13 mouse cellular contexts compared by ENCODE assay signal in the genomic region with DNA sequence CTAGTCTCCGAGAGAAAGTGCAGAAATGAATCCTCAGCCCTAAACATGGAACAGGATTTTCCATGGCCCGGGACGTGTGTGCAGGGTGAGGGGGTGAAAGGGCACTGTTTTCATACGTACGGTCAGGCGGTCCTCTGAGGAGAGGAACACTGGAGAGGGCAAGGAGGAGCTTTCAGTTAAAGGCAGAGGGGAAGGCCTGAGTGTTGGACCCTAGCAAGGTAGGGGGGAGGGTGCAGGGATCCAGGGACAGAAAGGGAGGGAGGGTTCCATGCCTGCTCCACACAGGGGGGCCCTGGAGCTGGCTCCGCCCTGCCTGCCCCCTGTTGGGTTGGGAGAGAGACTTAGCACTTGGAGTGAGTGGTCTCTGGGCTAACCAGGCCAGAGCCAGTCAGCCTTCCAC. TPM values are rescaled to one million over a fixed set of nuclear protein-coding genes. Genes with fewer than 3 reads are reported as not detected.
DNase-seq lines count a peak whose midpoint lies in the region; ATAC-seq and TF ChIP-seq lines count a peak whose summit lies in the region.
"Had no signal": no experiment of that assay in that cellular context is flagged by ENCODE, and none has a peak within 500 bp of the region (broad histone marks: within the 10 kb centered on the region; RNA-seq: fewer than 3 reads in every experiment).

No protein-coding gene starts in this region.

- no peak for TF ChIP-seq CTCF in thymus, adult 2 months (IDR thresholded peaks at IDR 0.05; ENCODE audit: borderline replicate concordance, control insufficient read depth, extremely low read depth, insufficient read depth, low read length, poor library complexity)

- no peak for TF ChIP-seq POLR2A in thymus, adult 2 months (IDR thresholded peaks at IDR 0.05; ENCODE audit: control insufficient read depth, extremely low read depth, insufficient read depth, low read length, poor library complexity)

- H3K9ac ChIP-seq in embryonic facial prominence, embryonic 11.5 days (replicated peaks; ENCODE audit: low read length) = no peak overlapping the region; the same call in 1 of the 2 replicates
- no peak overlapping the region for H3K9ac ChIP-seq in hindbrain, embryonic 11.5 days (ENCODE audit: low read depth, low read length)
- H3K9ac ChIP-seq in midbrain, embryonic 11.5 days (ENCODE audit: low read length) = no peak overlapping the region

- 0 out of 2 replicates have a peak, but pooled peaks have one; percentile 2 for ATAC-seq in embryonic facial prominence, embryonic 11.5 days (replicated peaks; ENCODE audit: insufficient number of reproducible peaks, low FRiP score, low TSS enrichment, low read depth)
- ATAC-seq in hindbrain, embryonic 11.5 days (ENCODE audit: low FRiP score) = no peak
- ATAC-seq in midbrain, embryonic 11.5 days (ENCODE audit: low FRiP score) = peak; percentile 33; the same call in 1 of the 2 replicates
- ATAC-seq: inflammation-experienced regulatory T-cells, adult 6 months; Patski had no signal

- H3K4me1 ChIP-seq in heart, embryonic 10.5 days = peaks cover 15% of the 10 kb centered on the region; the same call in 1 of the 2 replicates
- peaks cover 13% of the 10 kb centered on the region for H3K4me1 ChIP-seq in embryonic facial prominence, embryonic 11.5 days (ENCODE audit: control insufficient read depth, insufficient read depth, low read length)
- no peaks in the 10 kb centered on the region for H3K4me1 ChIP-seq in hindbrain, embryonic 11.5 days (replicated peaks; ENCODE audit: control insufficient read depth, insufficient read depth, low read length)
- H3K4me1 ChIP-seq in midbrain, embryonic 11.5 days (ENCODE audit: control insufficient read depth, insufficient read depth, low read length) = 0 out of 2 replicates have a peak, but pooled peaks cover 3% of the 10 kb centered on the region
- H3K4me1 ChIP-seq in thymus, adult 2 months (replicated peaks; ENCODE audit: control insufficient read depth, insufficient read depth, low read length) = no peaks in the 10 kb centered on the region

- H3K27me3 ChIP-seq in heart, embryonic 10.5 days (ENCODE audit: insufficient read depth, poor library complexity, severe bottlenecking) = no peaks in the 10 kb centered on the region
- H3K27me3 ChIP-seq in embryonic facial prominence, embryonic 11.5 days (ENCODE audit: control insufficient read depth, insufficient read depth, low read length) = no peaks in the 10 kb centered on the region
- H3K27me3 ChIP-seq in hindbrain, embryonic 11.5 days (ENCODE audit: control insufficient read depth, insufficient read depth, low read length) = no peaks in the 10 kb centered on the region
- H3K27me3 ChIP-seq in midbrain, embryonic 11.5 days (ENCODE audit: control insufficient read depth, insufficient read depth, low read length) = no peaks in the 10 kb centered on the region
- no peaks in the 10 kb centered on the region for H3K27me3 ChIP-seq in thymus, adult 2 months (ENCODE audit: control insufficient read depth, insufficient read depth, low read length)
- H3K27me3 ChIP-seq: Patski had no signal

- H3K4me2 ChIP-seq in embryonic facial prominence, embryonic 11.5 days (ENCODE audit: low read depth, low read length) = no peak overlapping the region
- no peak overlapping the region for H3K4me2 ChIP-seq in hindbrain, embryonic 11.5 days (replicated peaks; ENCODE audit: low read depth, low read length)
- no peak overlapping the region for H3K4me2 ChIP-seq in midbrain, embryonic 11.5 days

- 81% methylated on average over 7 of the region's 7 CpGs for WGBS in heart, embryonic 10.5 days
- WGBS in embryonic facial prominence, embryonic 11.5 days = 47% methylated on average over 7 of the region's 7 CpGs
- WGBS in hindbrain, embryonic 11.5 days = 64% methylated on average over 7 of the region's 7 CpGs
- WGBS in midbrain, embryonic 11.5 days = 74% methylated on average over 7 of the region's 7 CpGs
- WGBS in thymus, adult 2 months = 98% methylated on average over 7 of the region's 7 CpGs

- no peak overlapping the region for H3K4me3 ChIP-seq in heart, embryonic 10.5 days
- H3K4me3 ChIP-seq in embryonic facial prominence, embryonic 11.5 days (ENCODE audit: low read depth, low read length) = no peak overlapping the region
- H3K4me3 ChIP-seq in hindbrain, embryonic 11.5 days (ENCODE audit: low read depth, low read length) = no peak overlapping the region
- no peak overlapping the region for H3K4me3 ChIP-seq in midbrain, embryonic 11.5 days (ENCODE audit: low read depth, low read length)
- no peak overlapping the region for H3K4me3 ChIP-seq in thymus, adult 2 months (ENCODE audit: control insufficient read depth, insufficient read depth, low read length)
- H3K4me3 ChIP-seq: heart, adult 2 months; myocyte had no signal

- H3K36me3 ChIP-seq in heart, embryonic 10.5 days = peaks cover 75% of the 10 kb centered on the region
- H3K36me3 ChIP-seq in embryonic facial prominence, embryonic 11.5 days (replicated peaks; ENCODE audit: control insufficient read depth, insufficient read depth, low read depth, low read length) = peaks cover 14% of the 10 kb centered on the region
- H3K36me3 ChIP-seq in hindbrain, embryonic 11.5 days (ENCODE audit: control insufficient read depth, insufficient read depth, low read length) = peaks cover 16% of the 10 kb centered on the region; the same call in 1 of the 2 replicates
- H3K36me3 ChIP-seq in midbrain, embryonic 11.5 days (ENCODE audit: control insufficient read depth, insufficient read depth, low read length) = peaks cover 49% of the 10 kb centered on the region
- H3K36me3 ChIP-seq in thymus, adult 2 months (ENCODE audit: control insufficient read depth, insufficient read depth, low read length) = peaks cover 32% of the 10 kb centered on the region

- no peaks in the 10 kb centered on the region for H3K9me3 ChIP-seq in heart, embryonic 10.5 days
- no peaks in the 10 kb centered on the region for H3K9me3 ChIP-seq in embryonic facial prominence, embryonic 11.5 days (replicated peaks; ENCODE audit: control insufficient read depth, low read length)
- H3K9me3 ChIP-seq in hindbrain, embryonic 11.5 days (ENCODE audit: control insufficient read depth, low read length) = no peaks in the 10 kb centered on the region
- H3K9me3 ChIP-seq in midbrain, embryonic 11.5 days (ENCODE audit: control insufficient read depth, low read length) = no peaks in the 10 kb centered on the region

- no peak for DNase-seq in heart, embryonic 10.5 days (ENCODE audit: low spot score)
- no peak for DNase-seq in heart, postnatal 4 days
- no peak for DNase-seq in embryonic facial prominence, embryonic 11.5 days (ENCODE audit: low spot score)
- DNase-seq in hindbrain, embryonic 11.5 days (ENCODE audit: low spot score) = no peak
- DNase-seq in midbrain, embryonic 11.5 days (ENCODE audit: low spot score, missing footprints) = no peak
- no peak for DNase-seq in left cerebral cortex, adult 8-10 months (ENCODE audit: low spot score in 2 of 2)
- DNase-seq in thymus, adult 2 months = no peak
- no peak for DNase-seq in c-Kit-positive CD71-positive TER-119-positive erythroid progenitor cells, embryonic 14.5 days (ENCODE audit: low spot score)
- DNase-seq: retina, postnatal 1 day had no signal

- H3K27ac ChIP-seq in heart, embryonic 10.5 days = peak overlapping the region; percentile 36; the same call in 1 of the 2 replicates
- H3K27ac ChIP-seq in embryonic facial prominence, embryonic 11.5 days (replicated peaks; ENCODE audit: low read depth, low read length) = peak overlapping the region; percentile 82
- peak overlapping the region; percentile 40 for H3K27ac ChIP-seq in hindbrain, embryonic 11.5 days (ENCODE audit: low read depth, low read length)
- no peak overlapping the region for H3K27ac ChIP-seq in midbrain, embryonic 11.5 days (ENCODE audit: low read depth, low read length)
- no peak overlapping the region for H3K27ac ChIP-seq in thymus, adult 2 months (ENCODE audit: control insufficient read depth, insufficient read depth, low read length)
- H3K27ac ChIP-seq: heart, adult 2 months had no signal

RNA-seq across cellular contexts. Expression of gene Axin2, which starts 28.4 kb away (rescaled TPM):
- 2.2 and 5.1 TPM in 2 replicates for polyA plus RNA-seq in heart, embryonic 10.5 days (2016; fragmentation: Nextera tagmentation; extraction: Ambion mirVana)
- 1 to 10 TPM; 5.8 to 6.3 TPM for total RNA-seq in heart, postnatal 4 days (2021)
- 15.3 and 15.9 TPM in 2 replicates for polyA plus RNA-seq in embryonic facial prominence, embryonic 11.5 days (2014; fragmentation: Nextera tagmentation; extraction: Ambion mirVana)
- 20.1 and 26.5 TPM in 2 replicates for polyA plus RNA-seq in hindbrain, embryonic 11.5 days (2014; fragmentation: Nextera tagmentation; extraction: Ambion mirVana)
- polyA plus RNA-seq in midbrain, embryonic 11.5 days (2014; fragmentation: Nextera tagmentation; extraction: Ambion mirVana) = 20.8 and 23.1 TPM in 2 replicates
- 10 to 100 TPM; 36.3 to 40.8 (median 38.0) TPM for total RNA-seq in left cerebral cortex, adult 8-10 months (2022)
- polyA plus RNA-seq in thymus, adult 2 months (2012; rRNA removed) = 16.5 and 17.0 TPM in 2 replicates

Comparison
In these comparisons a context has a peak if more than half of its experiments do, and no peak if none do; other contexts are left out.
1. H3K27ac ChIP-seq: peak in heart, embryonic 10.5 days (single experiment), embryonic facial prominence, embryonic 11.5 days (single experiment) and hindbrain, embryonic 11.5 days (single experiment); none in midbrain, embryonic 11.5 days (single experiment) and thymus, adult 2 months (single experiment).